Mouse (Mus musculus): Measurements from ENCODE around the gene Ntf3.

DNA sequence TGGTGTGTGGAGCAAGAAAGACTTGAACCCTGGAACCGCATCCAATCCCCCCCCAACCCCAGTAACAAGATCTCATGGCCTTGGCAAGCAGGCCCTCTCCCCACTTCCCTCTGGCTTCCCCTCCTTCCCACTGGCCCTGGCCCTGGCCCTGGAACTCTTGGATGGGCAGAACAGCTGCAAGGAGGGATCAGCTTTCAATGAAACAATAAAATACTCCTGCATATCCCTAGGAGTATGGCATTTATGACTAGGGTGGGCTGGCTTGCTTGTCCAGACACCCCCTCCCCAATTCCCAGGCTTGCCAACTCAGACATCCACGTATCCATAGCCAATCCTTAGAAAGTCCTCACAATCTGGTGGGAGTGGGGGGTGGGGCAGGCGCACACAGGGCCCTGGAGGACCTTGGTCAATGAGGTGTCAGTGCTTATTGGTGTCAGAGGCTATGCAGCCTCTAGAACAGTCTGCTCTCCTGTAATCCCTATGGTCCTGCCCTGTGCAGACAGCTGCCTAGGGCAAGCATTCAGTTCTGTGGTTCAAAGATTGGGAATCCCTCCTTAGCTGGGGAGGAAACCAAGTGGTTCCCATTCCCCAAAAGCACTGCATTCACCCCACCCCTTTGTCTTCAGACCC is 80.3 kb downstream of the Ntf3 start:
- TF ChIP-seq POLR2A (IDR thresholded peaks at IDR 0.05; ENCODE audit: borderline replicate concordance, extremely low read depth, low read depth, low read length) = no peak
- no peak for TF ChIP-seq CTCF (IDR thresholded peaks at IDR 0.05; ENCODE audit: insufficient read depth, low read length)

All from lung, adult 2 months (tissue).